Mouse (Mus musculus): ENCODE measurements around the gene Mical2. TPM values are rescaled to one million over a fixed set of nuclear protein-coding genes. Genes with fewer than 3 reads are reported as not detected.

The Mical2 gene
- polyA plus RNA-seq, 1 experiment: 76.3 TPM

GRCm38 (mm10) chr7:112283606-112284310 lies 58.1 kb downstream of the Mical2 start:
- TF ChIP-seq CTCF (IDR thresholded peaks at IDR 0.05; ENCODE audit: borderline replicate concordance, insufficient read depth, low read length): no peak
- no peak overlapping the region for H3K27ac ChIP-seq (ENCODE audit: insufficient read depth, low read length)
- no peak overlapping the region for H3K4me3 ChIP-seq (ENCODE audit: insufficient read depth, low read length)
- H3K4me1 ChIP-seq (ENCODE audit: control insufficient read depth, insufficient read depth, low read length): peaks cover 14% of the 10 kb centered on the region

GRCm38 (mm10) chr7:112285573-112285972 lies 59.9 kb downstream of the Mical2 start:
- H3K4me1 ChIP-seq (ENCODE audit: control insufficient read depth, insufficient read depth, low read length): peaks cover 19% of the 10 kb centered on the region
- TF ChIP-seq CTCF (IDR thresholded peaks at IDR 0.05; ENCODE audit: borderline replicate concordance, insufficient read depth, low read length): no peak
- no peak for TF ChIP-seq POLR2A (IDR thresholded peaks at IDR 0.05; ENCODE audit: low read depth, low read length)
- no peak overlapping the region for H3K4me3 ChIP-seq (ENCODE audit: insufficient read depth, low read length)
- no peak overlapping the region for H3K27ac ChIP-seq (ENCODE audit: insufficient read depth, low read length)

GRCm38 (mm10) chr7:112288352-112289107 lies 62.9 kb downstream of the Mical2 start:
- TF ChIP-seq CTCF (IDR thresholded peaks at IDR 0.05; ENCODE audit: borderline replicate concordance, insufficient read depth, low read length): no peak
- Histone ChIP-seq H3K4me3 (ENCODE audit: insufficient read depth, low read length) (no peak overlapping the region), H3K4me1 (ENCODE audit: control insufficient read depth, insufficient read depth, low read length) (peaks cover 20% of the 10 kb centered on the region), H3K27ac (ENCODE audit: insufficient read depth, low read length) (peak overlapping the region; percentile 67)

- Histone ChIP-seq H3K4me3 (ENCODE audit: insufficient read depth, low read length) (no peak overlapping the region), H3K27ac (ENCODE audit: insufficient read depth, low read length) (peak overlapping the region; percentile 67), H3K4me1 (ENCODE audit: control insufficient read depth, insufficient read depth, low read length) (peaks cover 20% of the 10 kb centered on the region)
- TF ChIP-seq POLR2A (IDR thresholded peaks at IDR 0.05; ENCODE audit: low read depth, low read length) (no peak), CTCF (IDR thresholded peaks at IDR 0.05; ENCODE audit: borderline replicate concordance, insufficient read depth, low read length) (no peak)
Observed at GRCm38 (mm10) chr7:112289514-112289913, 63.9 kb downstream of the Mical2 start.

GRCm38 (mm10) chr7:112289990-112290389 lies 64.3 kb downstream of the Mical2 start:
- Histone ChIP-seq H3K4me1 (ENCODE audit: control insufficient read depth, insufficient read depth, low read length) (peaks cover 20% of the 10 kb centered on the region), H3K27ac (ENCODE audit: insufficient read depth, low read length) (peak overlapping the region; percentile 78), H3K4me3 (ENCODE audit: insufficient read depth, low read length) (no peak overlapping the region)
- TF ChIP-seq CTCF (IDR thresholded peaks at IDR 0.05; ENCODE audit: borderline replicate concordance, insufficient read depth, low read length) (no peak), POLR2A (IDR thresholded peaks at IDR 0.05; ENCODE audit: low read depth, low read length) (no peak)

- peaks cover 22% of the 10 kb centered on the region for H3K4me1 ChIP-seq (ENCODE audit: control insufficient read depth, insufficient read depth, low read length)
- TF ChIP-seq POLR2A (IDR thresholded peaks at IDR 0.05; ENCODE audit: low read depth, low read length) (no peak), CTCF (IDR thresholded peaks at IDR 0.05; ENCODE audit: borderline replicate concordance, insufficient read depth, low read length) (no peak)
- H3K27ac ChIP-seq (ENCODE audit: insufficient read depth, low read length): no peak overlapping the region
- H3K4me3 ChIP-seq (ENCODE audit: insufficient read depth, low read length): no peak overlapping the region
Observed at GRCm38 (mm10) chr7:112293456-112294104, 67.9 kb downstream of the Mical2 start.

GRCm38 (mm10) chr7:112295426-112296221 lies 70.0 kb downstream of the Mical2 start:
- Histone ChIP-seq H3K4me1 (ENCODE audit: control insufficient read depth, insufficient read depth, low read length) (peaks cover 25% of the 10 kb centered on the region), H3K4me3 (ENCODE audit: insufficient read depth, low read length) (no peak overlapping the region), H3K27ac (ENCODE audit: insufficient read depth, low read length) (no peak overlapping the region)
- TF ChIP-seq POLR2A (IDR thresholded peaks at IDR 0.05; ENCODE audit: low read depth, low read length) (no peak), CTCF (IDR thresholded peaks at IDR 0.05; ENCODE audit: borderline replicate concordance, insufficient read depth, low read length) (no peak)

GRCm38 (mm10) chr7:112298032-112298431 lies 72.4 kb downstream of the Mical2 start:
- H3K4me3 ChIP-seq (ENCODE audit: insufficient read depth, low read length): no peak overlapping the region
- peak overlapping the region; percentile 90 for H3K27ac ChIP-seq (ENCODE audit: insufficient read depth, low read length)
- H3K4me1 ChIP-seq (ENCODE audit: control insufficient read depth, insufficient read depth, low read length): peaks cover 28% of the 10 kb centered on the region
- no peak for TF ChIP-seq CTCF (IDR thresholded peaks at IDR 0.05; ENCODE audit: borderline replicate concordance, insufficient read depth, low read length)
- TF ChIP-seq POLR2A (IDR thresholded peaks at IDR 0.05; ENCODE audit: low read depth, low read length): no peak

- peaks cover 32% of the 10 kb centered on the region for H3K4me1 ChIP-seq (ENCODE audit: control insufficient read depth, insufficient read depth, low read length)
- TF ChIP-seq CTCF (IDR thresholded peaks at IDR 0.05; ENCODE audit: borderline replicate concordance, insufficient read depth, low read length) (no peak), POLR2A (IDR thresholded peaks at IDR 0.05; ENCODE audit: low read depth, low read length) (no peak)
- peak overlapping the region; percentile 90 for H3K27ac ChIP-seq (ENCODE audit: insufficient read depth, low read length)
- H3K4me3 ChIP-seq (ENCODE audit: insufficient read depth, low read length): no peak overlapping the region
Observed at GRCm38 (mm10) chr7:112298871-112299422, 73.3 kb downstream of the Mical2 start.
